Mouse (Mus musculus) layer of hippocampus, adult 8-10 months (tissue): ENCODE data around the gene Hebp1. TPM values are rescaled to one million over a fixed set of nuclear protein-coding genes. Genes with fewer than 3 reads are reported as not detected.
A peak's percentile ranks its signal among the peaks of the same experiment; 100 is the strongest.

ENCODE experiments used
- DNase-seq, 2 experiments: peaks; one replicate each; pipeline ENCODE4 v3.0.0; 2022; ENCODE audit warnings: low spot score in 2 of 2
- total RNA-seq, 4 experiments: library from RNA; stranded (reverse); gene quantifications; 2 replicates each; pipeline ENCODE4 v1.2.4; 2022

Hebp1 gene
- 10 to 100 TPM; 69.4 to 91.3 (median 78.1) TPM for total RNA-seq

GRCm38 (mm10) chr6:135197921-135198532, at the start of gene Hebp1, which contains the start of gene Fam234b:
TSS of gene Hebp1 (minus strand) at chr6:135198022.
TSS of gene Fam234b (plus strand) at chr6:135197977.
- peak; percentile 73 to 81 for DNase-seq

GRCm38 (mm10) chr6:135245586-135245985, 47.8 kb upstream of the Hebp1 start:
- no peak for DNase-seq

GRCm38 (mm10) chr6:135240361-135240760, 42.5 kb upstream of the Hebp1 start:
- no peak for DNase-seq

- DNase-seq, result no peak
These were observed 40.4 kb upstream of the Hebp1 start for GRCm38 (mm10) chr6:135238211-135238610.

GRCm38 (mm10) chr6:135237326-135237725, 39.5 kb upstream of the Hebp1 start:
- DNase-seq, result no peak

- no peak for DNase-seq
These were observed 38.8 kb upstream of the Hebp1 start for GRCm38 (mm10) chr6:135236576-135236975.

- DNase-seq, result no peak
These were observed 37.9 kb upstream of the Hebp1 start for GRCm38 (mm10) chr6:135235742-135236141.

GRCm38 (mm10) chr6:135232443-135233182, 34.8 kb upstream of the Hebp1 start:
- no peak for DNase-seq

GRCm38 (mm10) chr6:135230586-135230985, 32.8 kb upstream of the Hebp1 start:
- DNase-seq, result no peak

- DNase-seq, result no peak
These were observed 30.7 kb upstream of the Hebp1 start for GRCm38 (mm10) chr6:135228465-135228941.

GRCm38 (mm10) chr6:135223786-135224416, 26.1 kb upstream of the Hebp1 start:
- DNase-seq, result no peak

- no peak for DNase-seq
These were observed 22.1 kb upstream of the Hebp1 start for GRCm38 (mm10) chr6:135219916-135220315.

- DNase-seq, result no peak
These were observed 20.5 kb upstream of the Hebp1 start for GRCm38 (mm10) chr6:135218330-135218729.

- DNase-seq, result no peak
These were observed 14.8 kb upstream of the Hebp1 start for GRCm38 (mm10) chr6:135212666-135213065.

GRCm38 (mm10) chr6:135211169-135211568, 13.3 kb upstream of the Hebp1 start:
- no peak for DNase-seq

GRCm38 (mm10) chr6:135206909-135207308, 9.1 kb upstream of the Hebp1 start:
- no peak for DNase-seq

GRCm38 (mm10) chr6:135205802-135206201, 8.0 kb upstream of the Hebp1 start:
- DNase-seq, result no peak

- no peak for DNase-seq
These were observed 7.0 kb upstream of the Hebp1 start for GRCm38 (mm10) chr6:135204869-135205268.

GRCm38 (mm10) chr6:135203737-135204136, 5.9 kb upstream of the Hebp1 start:
- peak; percentile 22 to 54 for DNase-seq

- DNase-seq, result no peak
These were observed 4.8 kb upstream of the Hebp1 start for GRCm38 (mm10) chr6:135202668-135203067.

GRCm38 (mm10) chr6:135200122-135200957, 2.5 kb upstream of the Hebp1 start:
- peak; percentile 30 to 38 for DNase-seq
